Mouse (Mus musculus): ENCODE results near the gene Slc1a7.

The Slc1a7 gene

GRCm38 (mm10) chr4:108015067-108015765, 47.1 kb downstream of the Slc1a7 start:
- no peak for DNase-seq

- no peak for DNase-seq
Observed at GRCm38 (mm10) chr4:108016321-108016720, 48.2 kb downstream of the Slc1a7 start.

- DNase-seq: no peak
Observed at GRCm38 (mm10) chr4:108017839-108018238, 49.7 kb downstream of the Slc1a7 start.

GRCm38 (mm10) chr4:108018241-108018923, 50.2 kb downstream of the Slc1a7 start:
- no peak for DNase-seq

- DNase-seq: no peak
Observed at GRCm38 (mm10) chr4:108018961-108019921, 51.1 kb downstream of the Slc1a7 start.

- no peak for DNase-seq
Observed at GRCm38 (mm10) chr4:108020178-108020577, 52.0 kb downstream of the Slc1a7 start.

- no peak for DNase-seq
Observed at GRCm38 (mm10) chr4:108023186-108023585, 55.1 kb downstream of the Slc1a7 start.

GRCm38 (mm10) chr4:108024641-108025040, 56.5 kb downstream of the Slc1a7 start:
- DNase-seq: no peak

GRCm38 (mm10) chr4:108025269-108025668, 57.1 kb downstream of the Slc1a7 start:
- no peak for DNase-seq

GRCm38 (mm10) chr4:108026193-108026592, 58.1 kb downstream of the Slc1a7 start:
- DNase-seq: no peak

- DNase-seq: no peak
Observed at GRCm38 (mm10) chr4:108030888-108031501, 62.9 kb downstream of the Slc1a7 start.

GRCm38 (mm10) chr4:108031502-108032351, 63.6 kb downstream of the Slc1a7 start:
- peak; percentile 58 for DNase-seq

GRCm38 (mm10) chr4:108032352-108032849, 64.3 kb downstream of the Slc1a7 start:
- DNase-seq: no peak

- DNase-seq: no peak
Observed at GRCm38 (mm10) chr4:108033041-108033764, 65.1 kb downstream of the Slc1a7 start.

GRCm38 (mm10) chr4:108037027-108037426, 68.9 kb downstream of the Slc1a7 start:
- DNase-seq: no peak

GRCm38 (mm10) chr4:108045136-108046107, 77.3 kb downstream of the Slc1a7 start:
- DNase-seq: no peak

- no peak for DNase-seq
Observed at GRCm38 (mm10) chr4:108046136-108046535, 78.0 kb downstream of the Slc1a7 start.

- DNase-seq: peak; percentile 28
Observed at GRCm38 (mm10) chr4:108051687-108052274, 83.6 kb downstream of the Slc1a7 start.

- no peak for DNase-seq
Observed at GRCm38 (mm10) chr4:108052673-108053072, 84.5 kb downstream of the Slc1a7 start.
